Mouse (Mus musculus) small intestine, adult 2 months (tissue): ENCODE data around the gene Mrfap1. TPM values are rescaled to one million over a fixed set of nuclear protein-coding genes. Genes with fewer than 3 reads are reported as not detected.

Experiments
- H3K27ac ChIP-seq: fragments of 200-500 bp; 2 replicates; pipeline ENCODE4 v1.5.1; 2012; ENCODE audit warnings: low read depth, low read length, control low read depth, inconsistent platforms; ENCODE audit not compliant: insufficient read depth
- H3K27me3 ChIP-seq: fragments of 200-500 bp; 2 replicates; pipeline ENCODE4 v1.6.1; 2012; ENCODE audit warnings: mild to moderate bottlenecking, moderate library complexity, low read length, inconsistent platforms; ENCODE audit not compliant: control insufficient read depth, insufficient read depth
- H3K36me3 ChIP-seq: fragments of 200-500 bp; 2 replicates; pipeline ENCODE4 v1.6.1; 2012; ENCODE audit warnings: mild to moderate bottlenecking, low read length, control low read depth, inconsistent platforms; ENCODE audit not compliant: control insufficient read depth, insufficient read depth
- H3K4me1 ChIP-seq: fragments of 200-500 bp; 2 replicates; pipeline ENCODE4 v1.6.1; 2012; ENCODE audit warnings: low read length, inconsistent platforms, mixed read lengths; ENCODE audit not compliant: control insufficient read depth, insufficient read depth, insufficient read length
- H3K4me3 ChIP-seq: fragments of 200-500 bp; 2 replicates; pipeline ENCODE4 v1.5.1; 2012; ENCODE audit warnings: low read depth, mild to moderate bottlenecking, control low read depth, inconsistent platforms, low read length, moderate library complexity
- CTCF ChIP-seq: fragments of 200-500 bp; IDR thresholded peaks from 2 replicates; pipeline ENCODE4 v1.5.1; 2012; ENCODE audit warnings: low read depth, mild to moderate bottlenecking, control low read depth, inconsistent platforms, low read length, moderate library complexity, mixed read lengths; ENCODE audit not compliant: insufficient replicate concordance, insufficient read length; ENCODE audit errors: extremely low read depth
- POLR2A ChIP-seq: fragments of 200-500 bp; IDR thresholded peaks from 2 replicates; pipeline ENCODE4 v1.6.1; 2012; ENCODE audit warnings: low read depth, mild to moderate bottlenecking, control low read depth, inconsistent platforms, low read length, moderate library complexity
- WGBS: fragments of 180-500 bp; shearing (Covaris S2); methylation state at CpG from one replicate; pipeline ENCODE4 v1.1.7; 2018; 5-methylcytosine and 5-hydroxymethylcytosine counted together
- polyA plus RNA-seq: library from polyadenylated mRNA; depleted of rRNA; stranded (reverse); fragments of >200 nt; gene quantifications from 2 replicates; pipeline ENCODE4 v1.2.3, GENCODE M21; 2012

The Mrfap1 gene
- polyA plus RNA-seq, 1 experiment: 132 TPM

DNA sequence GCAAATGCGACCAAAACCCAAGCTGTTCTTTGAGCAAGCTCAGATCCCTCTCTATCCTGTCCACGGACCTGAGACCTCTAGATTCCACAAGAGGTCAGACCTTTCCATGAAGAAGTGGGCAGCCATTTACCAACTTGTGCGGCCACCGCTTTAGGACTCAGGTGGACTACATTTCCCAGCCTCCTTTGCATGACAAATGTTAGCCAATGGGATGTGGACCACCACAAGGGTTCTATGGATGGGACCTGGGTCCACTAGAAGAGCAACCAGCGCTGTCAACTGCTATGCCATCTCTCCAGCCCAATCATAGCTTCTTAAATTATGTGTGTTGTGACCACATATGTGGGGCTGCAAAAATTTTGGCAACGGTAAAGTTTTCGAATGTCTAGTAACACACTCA is 34.7 kb upstream of the Mrfap1 start:
- H3K4me3 ChIP-seq: no peak overlapping the region
- H3K4me1 ChIP-seq: peaks cover 8% of the 10 kb centered on the region
- 53% methylated on average over 7 of the region's 7 CpGs for WGBS
- H3K27me3 ChIP-seq: no peaks in the 10 kb centered on the region
- no peak overlapping the region for H3K27ac ChIP-seq
- TF ChIP-seq POLR2A: no peak
- no peak for TF ChIP-seq CTCF
- H3K36me3 ChIP-seq: peaks cover 14% of the 10 kb centered on the region

DNA sequence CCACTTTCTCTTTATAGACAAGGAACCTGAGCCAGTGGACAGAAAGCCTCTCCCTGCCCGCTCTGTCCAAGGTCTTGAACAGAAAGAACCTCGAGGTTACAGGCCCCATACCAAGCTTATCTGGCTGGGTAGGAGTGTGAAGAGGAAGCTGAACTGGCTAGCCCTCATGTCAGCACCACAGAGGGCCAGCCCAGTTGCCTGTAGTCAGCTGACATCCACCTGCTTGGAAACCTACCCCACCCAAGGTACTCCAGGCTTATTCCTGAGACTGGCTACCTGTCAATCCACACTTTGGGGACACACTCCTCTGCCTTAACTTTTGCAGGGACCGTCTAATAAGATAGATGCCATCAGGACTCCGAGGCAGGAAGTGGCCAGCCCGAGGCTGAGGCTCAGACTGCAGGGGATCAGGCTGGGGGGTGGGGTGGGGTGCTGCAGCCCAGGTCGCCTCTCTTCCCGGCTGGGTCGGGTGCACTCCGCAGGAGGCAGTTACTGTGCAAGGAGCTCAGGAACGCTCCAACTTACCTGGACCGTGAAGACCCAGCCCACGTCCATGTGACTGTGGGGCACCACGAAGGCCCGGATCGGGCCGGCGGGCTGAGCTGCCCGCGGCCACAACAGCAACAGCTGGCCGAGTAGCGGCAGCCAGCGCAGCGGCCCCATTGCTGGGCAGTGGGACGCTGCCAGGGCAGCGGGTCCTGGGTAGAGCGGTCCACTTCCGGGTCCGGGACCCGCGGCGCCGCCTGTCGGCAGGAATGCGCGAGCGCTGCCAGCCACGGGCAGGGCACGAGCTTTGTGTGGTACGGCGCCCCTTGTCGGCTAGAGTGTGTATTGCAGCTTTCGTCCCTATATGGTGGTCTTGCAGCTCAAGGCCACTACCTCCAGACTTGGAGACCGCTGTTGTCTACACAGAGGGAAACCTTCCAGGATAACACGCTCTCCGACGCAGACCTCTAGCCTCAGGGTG is 33.6 kb upstream of the Mrfap1 start, which contains the start of gene Man2b2:
Gene Man2b2 (minus strand): TSS at position 741 of the 967 bp plus-strand sequence.
- Histone ChIP-seq H3K36me3 (peaks cover 14% of the 10 kb centered on the region), H3K27me3 (no peaks in the 10 kb centered on the region), H3K4me3 (peak within 1 kb of the TSS; percentile 93), H3K27ac (0 out of 2 replicates have a peak within 1 kb of the TSS, but pooled peaks have one; percentile 41), H3K4me1 (peaks cover 8% of the 10 kb centered on the region)
- TF ChIP-seq CTCF (peak; percentile 99), POLR2A (no peak)
- WGBS: 2% methylated on average over 46 of the region's 46 CpGs

DNA sequence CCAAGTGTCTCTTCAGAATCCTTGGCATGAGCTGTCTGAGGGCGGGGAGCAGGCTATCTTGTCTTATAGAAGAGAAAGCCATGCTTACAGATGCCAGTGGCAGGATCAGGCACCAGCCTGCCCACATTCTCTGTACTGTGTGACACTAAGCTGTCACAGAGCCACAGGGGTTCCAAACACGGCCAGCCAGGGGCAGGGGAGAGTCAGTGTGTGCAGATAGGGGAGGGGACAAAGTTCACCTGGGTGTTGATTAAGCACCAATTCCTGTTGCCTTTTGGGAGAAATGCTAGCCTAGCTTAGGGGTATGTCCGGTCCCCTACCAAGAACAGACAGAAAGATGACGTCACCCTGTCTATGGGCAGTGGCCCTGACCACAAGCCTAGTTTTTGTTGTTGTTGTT is 32.5 kb upstream of the Mrfap1 start:
- no peak overlapping the region for H3K27ac ChIP-seq
- no peak for TF ChIP-seq CTCF
- no peak for TF ChIP-seq POLR2A

DNA sequence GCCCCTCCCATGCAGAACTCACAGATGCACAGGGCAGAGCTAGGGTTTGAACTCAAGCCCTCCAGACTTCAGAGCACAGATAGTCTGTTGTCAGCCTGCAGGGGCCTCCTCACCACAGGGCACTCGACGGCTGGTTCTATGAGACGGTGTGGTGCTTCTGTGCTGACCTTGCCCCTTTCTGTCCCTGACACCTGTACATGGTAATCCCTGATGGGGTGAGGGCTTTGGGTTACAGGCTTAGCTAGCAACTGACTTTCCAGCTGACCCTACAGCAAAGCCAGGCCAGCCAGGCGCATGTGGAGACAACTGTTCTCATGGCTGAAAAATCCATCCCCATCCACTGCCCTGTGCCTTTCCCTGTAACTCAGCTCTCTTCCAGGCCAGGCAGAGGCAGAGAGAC is 26.3 kb upstream of the Mrfap1 start:
- no peak overlapping the region for H3K27ac ChIP-seq
- no peaks in the 10 kb centered on the region for H3K4me1 ChIP-seq
- H3K27me3 ChIP-seq: no peaks in the 10 kb centered on the region
- WGBS: 96% methylated on average over 4 of the region's 4 CpGs
- peaks cover 58% of the 10 kb centered on the region for H3K36me3 ChIP-seq
- no peak for TF ChIP-seq CTCF
- TF ChIP-seq POLR2A: no peak
- H3K4me3 ChIP-seq: no peak overlapping the region

More for the DNA sequence above, 32.5 kb upstream of the Mrfap1 start:
- H3K4me1 ChIP-seq: peaks cover 8% of the 10 kb centered on the region
- H3K36me3 ChIP-seq: peaks cover 18% of the 10 kb centered on the region
- 51% methylated on average over 4 of the region's 4 CpGs for WGBS
- H3K27me3 ChIP-seq: no peaks in the 10 kb centered on the region
- no peak overlapping the region for H3K4me3 ChIP-seq

DNA sequence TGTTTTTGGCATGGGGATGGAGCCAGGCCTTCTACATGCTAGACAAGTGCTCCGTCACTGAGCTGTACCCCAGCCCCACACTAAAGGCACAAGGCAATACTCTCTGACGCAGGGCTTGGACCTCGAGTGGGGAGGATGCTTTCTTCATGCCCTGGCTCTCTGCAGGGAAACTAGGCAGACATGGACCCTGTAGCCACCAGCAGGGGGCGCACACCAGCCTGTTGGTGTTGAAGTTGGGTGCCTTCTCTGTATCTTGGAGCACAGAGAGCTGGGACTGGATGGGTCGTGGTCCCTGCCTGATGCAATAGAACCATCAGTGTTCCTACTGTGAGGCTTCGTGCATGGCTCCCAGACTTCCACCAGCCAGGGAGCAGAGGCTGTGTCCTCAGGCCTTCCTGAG is 23.6 kb upstream of the Mrfap1 start:
- TF ChIP-seq CTCF (peak; percentile 66; the same call in 1 of the 2 replicates), POLR2A (no peak)
- 50% methylated on average over 6 of the region's 6 CpGs for WGBS
- Histone ChIP-seq H3K4me1 (no peaks in the 10 kb centered on the region), H3K27ac (no peak overlapping the region), H3K4me3 (no peak overlapping the region), H3K27me3 (no peaks in the 10 kb centered on the region), H3K36me3 (peaks cover 69% of the 10 kb centered on the region)

DNA sequence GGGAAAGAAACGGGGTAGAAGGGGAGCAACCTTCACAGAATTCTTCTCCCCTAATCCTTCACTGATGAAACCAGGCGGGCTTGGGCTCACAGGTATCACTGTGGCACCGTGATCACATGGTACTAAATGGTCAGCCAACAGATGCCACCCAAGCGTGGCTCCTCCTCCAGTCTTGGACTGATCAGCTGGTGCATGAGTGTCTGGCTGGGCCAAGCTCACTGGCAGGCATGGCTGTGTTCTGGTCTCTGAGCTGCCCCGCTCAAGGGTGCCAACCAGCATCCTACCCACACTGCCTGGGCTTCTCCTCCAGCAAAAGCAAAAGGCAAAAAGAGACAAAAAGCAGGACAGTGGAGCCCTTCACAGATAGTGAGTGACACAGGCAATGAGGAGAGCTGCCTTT is 23.2 kb upstream of the Mrfap1 start:
- H3K27ac ChIP-seq: no peak overlapping the region
- no peaks in the 10 kb centered on the region for H3K27me3 ChIP-seq
- TF ChIP-seq POLR2A (no peak), CTCF (no peak)
- H3K36me3 ChIP-seq: peaks cover 69% of the 10 kb centered on the region
- no peaks in the 10 kb centered on the region for H3K4me1 ChIP-seq
- WGBS: 91% methylated on average over 5 of the region's 5 CpGs
- H3K4me3 ChIP-seq: no peak overlapping the region

DNA sequence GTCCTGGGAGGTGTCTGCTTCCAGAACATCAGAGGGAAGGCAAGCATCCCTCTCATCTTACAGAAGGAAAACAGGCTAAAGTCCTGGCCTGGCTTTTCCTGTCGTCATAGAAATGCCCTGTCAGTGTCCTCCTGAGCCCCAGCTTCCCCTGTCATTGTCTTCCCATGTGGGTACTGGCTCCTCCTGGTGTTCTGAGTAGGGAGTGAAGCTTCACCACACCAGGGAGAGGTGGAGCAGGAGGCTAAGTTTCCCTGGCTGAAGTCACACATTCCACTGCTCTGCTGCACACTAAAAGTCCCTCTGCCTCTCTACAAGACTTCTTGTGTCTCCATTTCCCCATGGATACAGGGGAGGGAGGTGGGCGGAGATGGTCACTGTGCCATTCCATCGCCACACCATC is 21.2 kb upstream of the Mrfap1 start:
- Histone ChIP-seq H3K4me3 (no peak overlapping the region), H3K36me3 (peaks cover 66% of the 10 kb centered on the region), H3K27ac (no peak overlapping the region), H3K4me1 (no peaks in the 10 kb centered on the region), H3K27me3 (no peaks in the 10 kb centered on the region)
- 79% methylated on average over 3 of the region's 3 CpGs for WGBS
- TF ChIP-seq POLR2A (no peak), CTCF (no peak)
